Mouse (Mus musculus) intestine, embryonic 14.5 days (tissue): Measurements from ENCODE around the gene Col4a3. TPM values are rescaled to one million over a fixed set of nuclear protein-coding genes. Genes with fewer than 3 reads are reported as not detected.

Experiments
- ATAC-seq: fragments of 200-750 bp; cut with Nextera tagmentation; replicated peaks from 2 replicates; pipeline ENCODE4 v1.8.0; 2017; ENCODE audit warnings: low read depth, moderate number of reproducible peaks, moderate TSS enrichment, moderate library complexity; ENCODE audit not compliant: low FRiP score, low TSS enrichment
- DNase-seq: peaks from one replicate; pipeline ENCODE4 v3.0.0-alpha.2; 2018; ENCODE audit warnings: low spot score
- H3K27ac ChIP-seq: fragments of 300-500 bp; sonication (generic); 2 replicates; pipeline ENCODE4 v1.5.1; 2014; ENCODE audit warnings: low read depth, mild to moderate bottlenecking, control low read depth
- H3K27me3 ChIP-seq: fragments of 300-500 bp; sonication (generic); replicated peaks from 2 replicates; pipeline ENCODE4 v1.6.1; 2014; ENCODE audit warnings: low read length, control low read depth; ENCODE audit not compliant: control insufficient read depth, insufficient read depth
- H3K36me3 ChIP-seq: fragments of 300-500 bp; sonication (generic); 2 replicates; pipeline ENCODE4 v1.6.1; 2014; ENCODE audit warnings: low read length, control low read depth; ENCODE audit not compliant: control insufficient read depth, insufficient read depth
- H3K4me1 ChIP-seq: fragments of 300-500 bp; sonication (generic); replicated peaks from 2 replicates; pipeline ENCODE4 v1.6.1; 2014; ENCODE audit warnings: low read length, control low read depth, mixed read lengths; ENCODE audit not compliant: control insufficient read depth, insufficient read depth
- H3K4me2 ChIP-seq: fragments of 300-500 bp; sonication (generic); 2 replicates; pipeline ENCODE4 v1.6.1; 2014; ENCODE audit warnings: low read length
- H3K4me3 ChIP-seq: fragments of 300-500 bp; sonication (generic); 2 replicates; pipeline ENCODE4 v1.5.1; 2014; ENCODE audit warnings: low read depth, low read length, control low read depth, mixed read lengths
- H3K9ac ChIP-seq: fragments of 300-500 bp; sonication (generic); 2 replicates; pipeline ENCODE4 v1.6.1; 2014; ENCODE audit warnings: mild to moderate bottlenecking, low read length
- H3K9me3 ChIP-seq: fragments of 300-500 bp; sonication (generic); 2 replicates; pipeline ENCODE4 v1.6.1; 2016; ENCODE audit warnings: low read length, control low read depth; ENCODE audit not compliant: control insufficient read depth
- WGBS: fragments of 180-500 bp; shearing (Covaris S2); extraction: QIAGEN DNeasy Blood & Tissue Kit; methylation state at CpG from one replicate; pipeline ENCODE4 v1.1.7; 2014; 5-methylcytosine and 5-hydroxymethylcytosine counted together
- polyA plus RNA-seq: library from polyadenylated mRNA; unstranded; fragments of >200 nt; fragmentation: Nextera tagmentation; extraction: Ambion mirVana; gene quantifications from 2 replicates; pipeline ENCODE4 v1.2.1, GENCODE M21; 2014

The Col4a3 gene
- polyA plus RNA-seq, 1 experiment from 2014 or later = 0.20 TPM

- Histone ChIP-seq H3K36me3 (peaks cover 42% of the 10 kb centered on the region), H3K27ac (no peak overlapping the region), H3K4me2 (no peak overlapping the region), H3K4me1 (no peaks in the 10 kb centered on the region; the same call in 1 of the 2 replicates), H3K9me3 (no peaks in the 10 kb centered on the region), H3K27me3 (no peaks in the 10 kb centered on the region), H3K9ac (no peak overlapping the region), H3K4me3 (no peak overlapping the region)
- 94% methylated on average over 8 of the region's 8 CpGs for WGBS
- ATAC-seq = no peak
- no peak for DNase-seq
Observed at GRCm38 (mm10) chr1:82761454-82762169, 174.9 kb downstream of the Col4a3 start.

GRCm38 (mm10) chr1:82762274-82762673, 175.6 kb downstream of the Col4a3 start:
- DNase-seq (no peak), ATAC-seq (no peak)
- Histone ChIP-seq H3K9ac (no peak overlapping the region), H3K4me3 (no peak overlapping the region), H3K27ac (no peak overlapping the region), H3K9me3 (no peaks in the 10 kb centered on the region), H3K36me3 (peaks cover 36% of the 10 kb centered on the region), H3K4me2 (no peak overlapping the region), H3K4me1 (no peaks in the 10 kb centered on the region; the same call in 1 of the 2 replicates), H3K27me3 (no peaks in the 10 kb centered on the region)
- WGBS = 84% methylated on average over 1 of the region's 1 CpGs

- no peaks in the 10 kb centered on the region; the same call in 1 of the 2 replicates for H3K4me1 ChIP-seq
- no peak overlapping the region for H3K9ac ChIP-seq
- H3K4me3 ChIP-seq = peak overlapping the region; percentile 21; the same call in 1 of the 2 replicates
- H3K9me3 ChIP-seq = no peaks in the 10 kb centered on the region
- no peak overlapping the region for H3K27ac ChIP-seq
- DNase-seq (no peak), ATAC-seq (no peak; the same call in 1 of the 2 replicates)
- peak overlapping the region; percentile 5; the same call in 1 of the 2 replicates for H3K4me2 ChIP-seq
- WGBS = 42% methylated on average over 1 of the region's 1 CpGs
- H3K36me3 ChIP-seq = peaks cover 14% of the 10 kb centered on the region; the same call in 1 of the 2 replicates
- H3K27me3 ChIP-seq = no peaks in the 10 kb centered on the region
Observed at GRCm38 (mm10) chr1:82766227-82766626, 179.5 kb downstream of the Col4a3 start.

GRCm38 (mm10) chr1:82766641-82767040, 179.9 kb downstream of the Col4a3 start:
- no peak for DNase-seq
- whole genome bisulfite sequencing = 49% methylated on average over 4 of the region's 4 CpGs
- H3K36me3 ChIP-seq = peaks cover 12% of the 10 kb centered on the region; the same call in 1 of the 2 replicates
- no peaks in the 10 kb centered on the region; the same call in 1 of the 2 replicates for H3K4me1 ChIP-seq
- no peak overlapping the region; the same call in 1 of the 2 replicates for H3K27ac ChIP-seq
- ATAC-seq = peak; percentile 74
- H3K9me3 ChIP-seq = no peaks in the 10 kb centered on the region
- H3K27me3 ChIP-seq = no peaks in the 10 kb centered on the region
- H3K4me2 ChIP-seq = peak overlapping the region; percentile 5; the same call in 1 of the 2 replicates
- H3K4me3 ChIP-seq = peak overlapping the region; percentile 21; the same call in 1 of the 2 replicates
- no peak overlapping the region for H3K9ac ChIP-seq

GRCm38 (mm10) chr1:82768269-82768668, 181.5 kb downstream of the Col4a3 start, which contains the start of gene Tm4sf20:
Gene Tm4sf20, minus strand, starts transcription at chr1:82768461.
- ATAC-seq (no peak), DNase-seq (no peak)
- 50% methylated on average over 5 of the region's 5 CpGs for WGBS
- Histone ChIP-seq H3K27me3 (no peaks in the 10 kb centered on the region), H3K4me2 (peak within 1 kb of the TSS; percentile 39), H3K36me3 (no peaks in the 10 kb centered on the region), H3K9ac (0 out of 2 replicates have a peak within 1 kb of the TSS, but pooled peaks have one; percentile 22), H3K4me3 (peak within 1 kb of the TSS; percentile 21), H3K27ac (peak within 1 kb of the TSS; percentile 59), H3K4me1 (no peaks in the 10 kb centered on the region; the same call in 1 of the 2 replicates), H3K9me3 (no peaks in the 10 kb centered on the region)

GRCm38 (mm10) chr1:82771022-82771586, 184.4 kb downstream of the Col4a3 start, which contains the start of gene Gm47791:
Gene Gm47791, minus strand, starts transcription at chr1:82771243.
- Histone ChIP-seq H3K36me3 (no peaks in the 10 kb centered on the region), H3K9ac (no peak within 1 kb of the TSS), H3K4me3 (no peak within 1 kb of the TSS), H3K27ac (no peak within 1 kb of the TSS), H3K27me3 (no peaks in the 10 kb centered on the region), H3K9me3 (no peaks in the 10 kb centered on the region), H3K4me1 (no peaks in the 10 kb centered on the region), H3K4me2 (no peak within 1 kb of the TSS)
- WGBS = 81% methylated on average over 14 of the region's 15 CpGs
- no peak for ATAC-seq
- no peak for DNase-seq

Other genes starting within 250 kb of the Col4a3 start
- gene Col4a4, start 72 bp upstream of the Col4a3 start, polyA plus RNA-seq = 0.05 and 0.15 TPM in 2 replicates
- gene Mff, start 138.0 kb downstream of the Col4a3 start, polyA plus RNA-seq = 199 and 220 TPM in 2 replicates
- 86.0 and 95.7 TPM in 2 replicates for gene Tm4sf20, start 181.5 kb downstream of the Col4a3 start, polyA plus RNA-seq
- gene Gm47791, start 184.3 kb downstream of the Col4a3 start, polyA plus RNA-seq = not detected in 2 replicates